ENCODE assay signal across 26 mouse cellular contexts in the genomic region with DNA sequence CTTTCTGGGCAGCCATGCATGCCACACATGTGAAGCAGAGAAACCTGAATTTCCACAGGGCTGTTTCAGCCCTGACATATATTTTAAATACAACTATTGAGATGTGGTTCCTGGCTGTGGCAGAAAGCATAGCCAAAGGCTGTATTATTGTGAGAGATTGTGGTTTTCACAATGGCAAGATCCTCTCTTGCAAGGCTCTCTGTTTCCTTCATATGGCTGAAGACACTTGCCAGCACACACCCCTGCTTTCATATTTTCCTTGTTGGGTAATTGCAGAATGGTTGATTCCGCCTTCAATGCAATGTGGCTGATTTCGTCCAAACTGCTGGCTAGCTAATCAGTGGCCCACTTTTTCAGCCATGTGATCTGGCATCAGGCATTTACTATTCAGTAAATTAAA.
DNase-seq lines count a peak whose midpoint lies in the region; ATAC-seq and TF ChIP-seq lines count a peak whose summit lies in the region.
"Had no signal": no experiment of that assay in that cellular context is flagged by ENCODE, and none has a peak within 500 bp of the region (broad histone marks: within the 10 kb centered on the region; RNA-seq: fewer than 3 reads in every experiment).

No protein-coding gene starts in this region.

- H3K4me3 ChIP-seq in midbrain, postnatal 0 days (ENCODE audit: low read depth, low read length), result no peak overlapping the region
- no peak overlapping the region for H3K4me3 ChIP-seq in midbrain, embryonic 16.5 days (ENCODE audit: low read depth, low read length)
- H3K4me3 ChIP-seq: embryonic facial prominence, embryonic 13.5 days; gastrocnemius, adult 2 months; heart, adult 2 months; heart, embryonic 10.5 days; heart, embryonic 13.5 days; hindbrain, embryonic 15.5 days had no signal

- H3K27me3 ChIP-seq in midbrain, postnatal 0 days (ENCODE audit: insufficient read depth, low read length), result no peaks in the 10 kb centered on the region
- no peaks in the 10 kb centered on the region for H3K27me3 ChIP-seq in midbrain, embryonic 16.5 days (ENCODE audit: control insufficient read depth, insufficient read depth, low read depth, low read length)
- H3K27me3 ChIP-seq: embryonic facial prominence, embryonic 13.5 days; heart, embryonic 13.5 days; hindbrain, embryonic 15.5 days; Patski had no signal

- H3K9me3 ChIP-seq in midbrain, postnatal 0 days (ENCODE audit: low read length), result no peaks in the 10 kb centered on the region
- H3K9me3 ChIP-seq in midbrain, embryonic 16.5 days (replicated peaks; ENCODE audit: control insufficient read depth, low read length, poor library complexity, severe bottlenecking), result no peaks in the 10 kb centered on the region
- H3K9me3 ChIP-seq: embryonic facial prominence, embryonic 13.5 days; heart, embryonic 10.5 days; heart, embryonic 13.5 days; hindbrain, embryonic 15.5 days had no signal

- WGBS in midbrain, postnatal 0 days, result 79% methylated on average over 2 of the region's 2 CpGs
- WGBS in midbrain, embryonic 16.5 days, result 85% methylated on average over 2 of the region's 2 CpGs

- 0 out of 2 replicates have a peak overlapping the region, but pooled peaks have one; percentile 18 for H3K27ac ChIP-seq in midbrain, postnatal 0 days (ENCODE audit: low read depth, low read length)
- H3K27ac ChIP-seq in midbrain, embryonic 16.5 days (ENCODE audit: low read length), result no peak overlapping the region
- H3K27ac ChIP-seq: embryonic facial prominence, embryonic 13.5 days; gastrocnemius, adult 2 months; heart, adult 2 months; heart, embryonic 10.5 days; heart, embryonic 13.5 days; hindbrain, embryonic 15.5 days had no signal

- no peaks in the 10 kb centered on the region for H3K4me1 ChIP-seq in midbrain, postnatal 0 days (ENCODE audit: insufficient read depth, low read length)
- H3K4me1 ChIP-seq in midbrain, embryonic 16.5 days (ENCODE audit: control insufficient read depth, insufficient read depth, low read length), result no peaks in the 10 kb centered on the region
- H3K4me1 ChIP-seq: embryonic facial prominence, embryonic 13.5 days; heart, embryonic 10.5 days; heart, embryonic 13.5 days; hindbrain, embryonic 15.5 days had no signal

- no peak overlapping the region for H3K9ac ChIP-seq in midbrain, postnatal 0 days (replicated peaks; ENCODE audit: low read length, poor library complexity, severe bottlenecking)
- no peak overlapping the region for H3K9ac ChIP-seq in midbrain, embryonic 16.5 days (ENCODE audit: low read depth, low read length)
- H3K9ac ChIP-seq: embryonic facial prominence, embryonic 13.5 days; forebrain, postnatal 0 days; heart, embryonic 13.5 days; hindbrain, embryonic 15.5 days had no signal

- no peaks in the 10 kb centered on the region for H3K36me3 ChIP-seq in midbrain, postnatal 0 days (ENCODE audit: insufficient read depth, low read length)
- no peaks in the 10 kb centered on the region for H3K36me3 ChIP-seq in midbrain, embryonic 16.5 days (ENCODE audit: control insufficient read depth, insufficient read depth, low read length)
- H3K36me3 ChIP-seq: embryonic facial prominence, embryonic 13.5 days; heart, embryonic 10.5 days; heart, embryonic 13.5 days; hindbrain, embryonic 15.5 days had no signal

- ATAC-seq in midbrain, postnatal 0 days (ENCODE audit: low FRiP score), result no peak
- ATAC-seq in midbrain, embryonic 16.5 days, result no peak
- ATAC-seq in megakaryocyte, adult 5-6 weeks (ENCODE audit: poor library complexity, severe bottlenecking), result peak; percentile 80
- ATAC-seq: CD4-positive, CD25-positive, alpha-beta regulatory T cell, adult 4 months; forebrain, embryonic 14.5 days; forebrain, postnatal 0 days; Patski had no signal

- TF ChIP-seq CTCF in midbrain, postnatal 0 days (IDR thresholded peaks at IDR 0.05), result no peak

- no peak overlapping the region for H3K4me2 ChIP-seq in midbrain, postnatal 0 days (ENCODE audit: low read depth, low read length, poor library complexity, severe bottlenecking)
- H3K4me2 ChIP-seq in midbrain, embryonic 16.5 days (ENCODE audit: low read length), result no peak overlapping the region
- H3K4me2 ChIP-seq: embryonic facial prominence, embryonic 13.5 days; heart, embryonic 13.5 days; hindbrain, embryonic 15.5 days had no signal

- no peak for DNase-seq in midbrain, postnatal 0 days (ENCODE audit: low spot score)
- DNase-seq in fat pad, adult 2 months (ENCODE audit: extremely low read depth, low read depth, low spot score), result peak; percentile 28
- no peak for DNase-seq in urinary bladder, adult 18-20 months (ENCODE audit: low spot score in 2 of 2)
- no peak for DNase-seq in ovary, adult 18-20 months (ENCODE audit: low spot score)
- no peak for DNase-seq in urinary bladder, postnatal 4 days (ENCODE audit: low spot score in 2 of 2)
- DNase-seq: adrenal gland, adult 2 months; adrenal gland, postnatal 14 days; cerebellum, adult 11 months; cerebellum, adult 2 months; cerebellum, adult 9-11 months; cerebellum, postnatal 25 days; forebrain, postnatal 0 days; gastrocnemius, adult 2 months; gastrocnemius, postnatal 14 days; heart, adult 2 months; heart, postnatal 14 days; heart, postnatal 4 days had no signal
